Mouse (Mus musculus) splenic B cell, adult 2 months (primary cell): ENCODE measurements at regions not wholly inside any gene's neighbourhood (a gene's known extent, or its start where the extent isn't known, plus 50 kb on each side); places are given as distances from the start of the nearest gene placed in this dataset.

ENCODE experiments used
- DNase-seq: peaks from one replicate; pipeline ENCODE4 v3.0.0-alpha.2; 2011; ENCODE audit warnings: low read depth, low spot score
- H3K27me3 ChIP-seq: 2 replicates; pipeline ENCODE4 v1.6.1; 2012; ENCODE audit warnings: mild to moderate bottlenecking, low read length, moderate library complexity, mixed read lengths; ENCODE audit not compliant: control insufficient read depth, poor library complexity, insufficient read depth, severe bottlenecking
- H3K36me3 ChIP-seq: 2 replicates; pipeline ENCODE4 v1.6.1; 2012; ENCODE audit warnings: mild to moderate bottlenecking, low read length, moderate library complexity, mixed read lengths; ENCODE audit not compliant: control insufficient read depth, poor library complexity, insufficient read depth, severe bottlenecking

DNA sequence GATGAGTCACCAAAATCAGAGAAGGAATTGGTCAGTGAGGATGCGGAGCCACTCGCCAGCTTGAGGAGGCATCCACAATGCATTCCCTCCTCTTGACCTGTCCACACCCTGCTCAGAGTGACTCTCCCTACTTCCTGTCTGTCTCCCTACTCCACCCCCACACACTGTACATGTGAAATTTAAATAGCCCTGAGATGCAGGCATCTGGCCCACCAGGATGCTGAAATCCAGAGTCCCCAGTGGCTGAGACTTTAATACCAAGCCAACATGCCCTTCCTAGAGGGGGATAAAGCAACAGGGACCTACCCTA, 201.6 kb upstream of the Sfswap start:
- no peaks in the 10 kb centered on the region for H3K36me3 ChIP-seq
- DNase-seq: no peak

DNA sequence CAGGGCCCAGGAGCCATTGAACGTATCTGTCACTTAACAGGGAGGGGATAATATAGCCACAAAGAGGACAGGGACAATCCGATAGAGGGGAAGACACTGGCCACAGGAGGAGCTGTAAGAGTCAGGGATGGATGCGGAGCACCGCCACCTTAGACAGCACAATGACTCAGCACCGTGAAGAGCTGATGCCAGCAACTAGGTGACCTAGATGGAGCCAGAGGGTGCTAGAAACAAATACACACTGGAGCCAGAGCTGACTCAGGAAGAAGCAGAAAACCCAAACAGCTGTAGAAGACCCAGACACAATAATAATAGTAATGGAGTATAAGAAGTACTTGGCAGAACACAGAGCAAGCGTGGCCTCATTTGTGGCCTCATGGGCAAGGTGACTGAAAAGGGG, 200.6 kb upstream of the Sfswap start:
- Histone ChIP-seq H3K36me3 (no peaks in the 10 kb centered on the region), H3K27me3 (no peaks in the 10 kb centered on the region)
- DNase-seq: no peak

More for the DNA sequence above, 201.6 kb upstream of the Sfswap start:
- H3K27me3 ChIP-seq: no peaks in the 10 kb centered on the region

DNA sequence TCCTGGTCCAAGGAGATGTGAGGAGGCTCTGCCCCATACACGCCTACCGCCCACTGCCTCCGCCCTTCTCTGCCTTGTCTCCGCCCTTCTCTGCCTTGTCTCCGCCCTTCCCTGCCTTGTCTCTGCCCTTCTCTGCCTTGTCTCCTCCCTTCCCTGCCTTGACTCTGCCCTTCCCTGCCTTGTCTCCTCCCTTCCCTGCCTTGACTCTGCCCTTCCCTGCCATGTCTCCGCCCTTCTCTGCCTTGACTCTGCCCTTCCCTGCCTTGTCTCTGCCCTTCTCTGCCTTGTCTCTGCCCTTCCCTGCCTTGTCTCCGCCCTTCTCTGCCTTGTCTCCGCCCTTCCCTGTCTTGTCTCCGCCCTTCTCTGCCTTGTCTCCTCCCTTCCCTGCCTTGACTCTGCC, 185.4 kb upstream of the Sfswap start:
- Histone ChIP-seq H3K27me3 (no peaks in the 10 kb centered on the region), H3K36me3 (no peaks in the 10 kb centered on the region)
- no peak for DNase-seq

- H3K36me3 ChIP-seq: no peaks in the 10 kb centered on the region
- no peaks in the 10 kb centered on the region for H3K27me3 ChIP-seq
- no peak for DNase-seq
These were observed 169.9 kb upstream of the Sfswap start for GRCm38 (mm10) chr5:129331094-129331523.

- no peak for DNase-seq
- Histone ChIP-seq H3K36me3 (no peaks in the 10 kb centered on the region), H3K27me3 (no peaks in the 10 kb centered on the region)
These were observed 169.0 kb upstream of the Sfswap start for GRCm38 (mm10) chr5:129332014-129332413.

DNA sequence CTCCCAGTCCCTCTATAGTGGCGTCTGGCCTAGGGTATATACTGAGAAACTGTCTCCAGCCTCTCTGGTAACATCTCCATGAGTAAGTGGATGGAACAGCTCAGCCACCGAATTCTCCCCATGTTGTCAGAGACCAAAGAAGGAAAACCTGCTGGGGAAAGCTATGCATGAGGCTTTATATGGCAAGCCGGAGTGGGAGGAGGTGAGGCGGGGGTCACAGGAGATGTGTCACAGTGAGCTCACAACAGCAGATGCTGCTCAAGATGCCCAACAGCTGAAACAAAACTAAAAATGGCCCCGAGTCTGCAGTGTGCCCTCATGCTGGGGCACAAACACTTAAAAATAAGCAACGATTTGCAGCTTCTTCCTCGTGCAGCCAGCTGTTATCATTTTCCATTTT, 162.5 kb upstream of the Sfswap start:
- DNase-seq: no peak
- no peaks in the 10 kb centered on the region for H3K36me3 ChIP-seq
- no peaks in the 10 kb centered on the region for H3K27me3 ChIP-seq

GRCm38 (mm10) chr5:129344038-129344437, 157.0 kb upstream of the Sfswap start:
- Histone ChIP-seq H3K36me3 (no peaks in the 10 kb centered on the region), H3K27me3 (no peaks in the 10 kb centered on the region)
- DNase-seq: no peak

DNA sequence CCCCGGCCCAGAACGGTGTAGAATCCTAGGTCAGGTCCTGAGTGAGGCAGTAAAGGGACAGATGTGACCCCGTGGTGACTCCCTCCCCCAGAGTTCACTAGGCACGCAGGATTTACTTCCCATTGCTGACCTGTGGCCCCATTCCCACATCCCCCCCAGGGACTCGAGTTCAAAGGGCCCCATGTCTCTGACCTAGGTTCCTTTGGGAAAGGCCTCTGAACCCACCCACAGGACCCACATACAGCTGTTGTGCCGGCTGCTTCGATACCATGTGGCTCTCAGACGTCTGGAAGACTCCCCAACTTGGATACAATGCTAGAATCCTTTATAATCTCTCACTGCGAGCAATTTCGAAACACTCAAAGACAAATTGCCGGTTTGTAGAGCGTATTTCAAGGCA, 151.0 kb upstream of the Sfswap start:
- Histone ChIP-seq H3K27me3 (no peaks in the 10 kb centered on the region), H3K36me3 (no peaks in the 10 kb centered on the region)
- DNase-seq: no peak

DNA sequence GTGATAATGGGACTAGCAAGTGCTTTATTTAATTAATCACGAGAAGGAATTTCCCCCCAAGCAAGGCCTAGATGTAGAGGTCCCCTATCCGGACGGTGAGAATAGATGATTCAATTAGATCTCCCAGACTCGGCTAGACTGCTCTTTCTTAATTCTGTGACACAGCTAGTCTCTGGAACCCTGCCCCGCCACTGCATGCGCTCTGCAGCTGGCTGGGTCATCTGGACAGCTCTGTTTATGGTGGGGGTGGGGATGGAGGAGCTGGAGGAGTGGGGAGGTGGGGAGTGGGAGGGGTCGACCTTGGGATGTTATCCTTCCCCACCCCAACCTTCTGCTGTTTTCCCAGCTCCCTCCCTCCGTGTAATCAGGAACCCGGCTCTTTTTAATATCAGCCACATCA, 147.5 kb upstream of the Sfswap start:
- no peak for DNase-seq
- H3K27me3 ChIP-seq: no peaks in the 10 kb centered on the region
- H3K36me3 ChIP-seq: no peaks in the 10 kb centered on the region

DNA sequence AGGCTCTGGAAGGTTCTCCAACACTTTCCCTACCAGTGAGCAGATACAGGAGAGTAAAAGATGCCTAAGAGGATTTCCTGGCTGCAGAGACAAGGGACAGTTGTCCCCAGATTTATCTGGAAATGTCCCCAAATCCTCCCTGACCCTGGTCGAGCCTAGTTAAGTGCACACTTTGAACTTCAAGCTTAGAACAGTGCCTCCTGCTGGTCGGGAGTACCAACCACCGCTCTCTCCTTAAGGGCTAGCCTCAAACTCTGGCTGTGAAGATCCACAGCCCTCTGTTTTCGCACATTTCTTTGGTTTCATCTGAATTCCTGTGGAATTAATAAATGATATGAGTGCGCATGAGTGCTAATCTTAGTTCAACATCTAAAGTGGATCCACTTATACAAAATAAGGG, 146.1 kb upstream of the Sfswap start:
- Histone ChIP-seq H3K36me3 (no peaks in the 10 kb centered on the region), H3K27me3 (no peaks in the 10 kb centered on the region)
- peak; percentile 17 for DNase-seq

DNA sequence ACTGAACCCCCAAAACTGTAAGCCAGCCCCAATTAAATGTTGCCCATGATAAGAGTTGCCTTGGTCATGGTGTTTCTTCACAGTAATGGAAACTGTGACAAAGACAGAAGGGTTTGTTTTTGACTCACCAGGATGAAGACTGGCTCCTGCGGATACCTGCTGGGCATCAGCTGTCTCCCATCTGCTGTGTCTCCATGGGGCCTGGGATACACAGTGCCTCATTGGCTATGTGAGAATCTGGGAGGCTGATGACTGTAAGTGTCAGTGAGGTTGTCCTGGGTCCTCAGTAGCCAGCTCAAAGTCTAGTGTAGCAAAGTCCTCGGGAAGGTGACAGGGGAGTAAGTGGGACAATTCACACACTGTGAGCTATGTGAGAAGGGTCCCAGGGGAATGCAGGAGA, 139.5 kb upstream of the Sfswap start:
- no peaks in the 10 kb centered on the region for H3K36me3 ChIP-seq
- no peaks in the 10 kb centered on the region for H3K27me3 ChIP-seq
- DNase-seq: no peak

DNA sequence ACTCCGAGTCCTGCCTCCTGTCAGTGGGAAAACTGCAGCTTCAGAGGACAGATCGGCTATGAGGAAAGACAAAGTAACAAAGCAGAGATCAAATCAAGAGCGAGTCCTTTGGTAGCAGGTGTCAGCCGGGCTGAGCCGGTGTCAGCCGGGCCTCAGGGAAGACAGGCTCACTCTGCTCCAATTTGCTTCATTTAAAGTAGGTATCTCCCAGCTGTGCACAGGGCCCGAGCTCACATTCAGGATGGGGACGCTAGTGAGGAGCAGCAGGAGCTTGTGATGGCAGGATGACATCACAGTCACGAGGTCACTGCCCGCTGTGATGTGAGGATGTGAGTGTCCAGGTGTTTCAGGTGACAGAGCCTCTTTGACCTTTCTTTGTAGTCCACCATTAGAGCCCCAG, 137.8 kb upstream of the Sfswap start:
- no peaks in the 10 kb centered on the region for H3K36me3 ChIP-seq
- no peak for DNase-seq
- H3K27me3 ChIP-seq: no peaks in the 10 kb centered on the region

DNA sequence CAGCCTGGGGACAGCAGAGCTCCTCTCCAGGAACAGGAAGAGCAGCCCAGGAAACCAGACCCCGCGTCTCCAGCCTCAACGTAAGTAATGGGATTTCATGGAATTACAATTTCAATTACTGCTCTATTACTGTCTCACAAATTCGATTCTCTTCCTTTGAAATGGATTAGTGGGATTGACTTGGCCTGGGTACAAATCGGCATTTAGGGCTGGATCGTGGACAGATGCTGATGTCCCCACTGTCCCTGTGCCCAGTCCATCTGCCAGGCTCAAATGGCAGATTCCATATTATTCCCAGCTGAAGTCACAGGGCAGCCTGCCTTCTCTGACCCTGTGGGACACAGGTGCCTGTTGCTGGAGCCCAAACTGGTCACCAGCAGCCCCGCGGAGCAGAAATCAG, 136.0 kb upstream of the Sfswap start:
- DNase-seq: no peak
- Histone ChIP-seq H3K27me3 (no peaks in the 10 kb centered on the region), H3K36me3 (no peaks in the 10 kb centered on the region)

GRCm38 (mm10) chr5:129367266-129367665, 133.8 kb upstream of the Sfswap start:
- no peaks in the 10 kb centered on the region for H3K27me3 ChIP-seq
- H3K36me3 ChIP-seq: no peaks in the 10 kb centered on the region
- DNase-seq: no peak

DNA sequence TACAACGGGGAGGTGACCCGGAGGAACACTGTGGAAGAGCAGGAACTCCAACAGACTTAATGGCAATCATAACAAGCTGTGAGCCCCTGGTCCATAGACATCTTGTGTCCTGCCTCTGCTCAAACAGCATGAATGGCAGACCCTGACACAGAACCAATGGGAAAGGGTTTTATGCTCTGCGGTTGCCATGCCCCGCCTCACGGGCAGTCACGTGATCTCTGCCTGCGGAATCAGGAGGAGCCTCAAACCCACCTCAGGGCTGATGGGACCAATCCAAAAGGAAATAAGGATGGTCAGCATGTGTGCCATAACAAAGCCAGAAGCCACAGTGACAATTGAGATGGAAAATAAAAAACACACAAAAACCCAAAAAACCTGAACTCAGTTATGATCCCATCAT, 120.2 kb upstream of the Sfswap start:
- no peak for DNase-seq
- H3K27me3 ChIP-seq: no peaks in the 10 kb centered on the region
- H3K36me3 ChIP-seq: no peaks in the 10 kb centered on the region

- Histone ChIP-seq H3K27me3 (no peaks in the 10 kb centered on the region), H3K36me3 (no peaks in the 10 kb centered on the region)
- no peak for DNase-seq
These were observed 116.0 kb upstream of the Sfswap start for GRCm38 (mm10) chr5:129384976-129385375.
